Comparison of ENCODE assay signal across 8 mouse cellular contexts in the genomic region with DNA sequence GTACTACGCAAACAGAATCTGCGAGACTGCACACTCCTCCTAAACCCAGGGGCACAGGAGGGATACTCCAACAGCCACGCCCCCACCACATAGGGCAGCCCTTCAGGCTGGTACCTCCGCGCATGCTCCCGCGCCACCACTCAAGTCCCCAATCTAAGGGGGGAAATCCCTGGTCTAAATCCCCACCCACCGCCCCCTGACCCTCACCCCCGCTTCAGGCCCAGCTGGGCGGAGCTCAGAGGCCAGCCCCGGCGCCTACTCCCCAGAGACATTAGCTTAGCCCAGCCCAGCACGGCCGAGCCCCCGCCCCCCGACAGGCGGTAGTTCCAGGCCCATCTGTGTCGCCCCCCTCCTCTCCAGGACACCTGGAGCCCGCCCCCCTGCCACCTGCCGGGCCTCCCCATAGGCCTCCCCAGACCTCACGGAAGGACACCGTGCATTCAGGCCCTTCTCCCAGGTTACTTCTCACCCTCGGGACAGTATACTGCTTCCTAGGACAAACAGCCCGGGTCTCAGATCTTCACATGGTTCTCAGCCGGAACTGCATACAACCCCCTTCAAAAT. TPM values are rescaled to one million over a fixed set of nuclear protein-coding genes. Genes with fewer than 3 reads are reported as not detected.
DNase-seq lines count a peak whose midpoint lies in the region; ATAC-seq and TF ChIP-seq lines count a peak whose summit lies in the region.

No protein-coding gene starts in this region.

- peaks cover 40% of the 10 kb centered on the region for H3K4me1 ChIP-seq in E14TG2a.4 (replicated peaks; ENCODE audit: low read depth, low read length)
- H3K4me1 ChIP-seq in embryonic fibroblast, embryonic 13.5 days (ENCODE audit: control insufficient read depth, insufficient read depth, low read length) = no peaks in the 10 kb centered on the region
- H3K4me1 ChIP-seq in heart, embryonic 14.5 days (ENCODE audit: control insufficient read depth in 2 of 2, insufficient read depth in 2 of 2, low read length in 2 of 2) = peaks cover 20 to 21% of the 10 kb centered on the region in 2 experiments
- peaks cover 9% of the 10 kb centered on the region for H3K4me1 ChIP-seq in lung, adult 2 months (ENCODE audit: control insufficient read depth, insufficient read depth, low read length)

- no peak for TF ChIP-seq CTCF in E14TG2a.4 (conservative IDR thresholded peaks at IDR 0.05; ENCODE audit: low read length)
- no peak for TF ChIP-seq CTCF in brain, embryonic 14.5 days (IDR thresholded peaks at IDR 0.05; ENCODE audit: borderline replicate concordance, extremely low read depth, insufficient read depth, insufficient read length)
- TF ChIP-seq CTCF in embryonic fibroblast, embryonic 13.5 days (IDR thresholded peaks at IDR 0.05; ENCODE audit: borderline replicate concordance, insufficient read depth, low read length) = no peak
- no peak for TF ChIP-seq CTCF in lung, adult 2 months (IDR thresholded peaks at IDR 0.05; ENCODE audit: insufficient read depth, low read length)

- H3K4me3 ChIP-seq in E14TG2a.4 (replicated peaks; ENCODE audit: low read length) = peak overlapping the region; percentile 100
- H3K4me3 ChIP-seq in embryonic fibroblast, embryonic 13.5 days (ENCODE audit: insufficient read depth, low read length) = peak overlapping the region; percentile 86
- H3K4me3 ChIP-seq in heart, embryonic 14.5 days (ENCODE audit: control insufficient read depth in 1 of 2, insufficient read depth in 1 of 2, low read depth in 1 of 2, low read length in 2 of 2) = peak overlapping the region; percentile 81 to 92
- peak overlapping the region; percentile 80 for H3K4me3 ChIP-seq in lung, adult 2 months (replicated peaks; ENCODE audit: extremely low read depth, low read depth, low read length)

- ATAC-seq in heart, embryonic 14.5 days (ENCODE audit: insufficient number of reproducible peaks, insufficient read depth, low FRiP score, low read depth) = peak; percentile 69
- ATAC-seq in neutrophil, adult 5-6 weeks (ENCODE audit: extremely low read depth, insufficient number of reproducible peaks, low FRiP score, poor library complexity, severe bottlenecking) = peak; percentile 13; the same call in 1 of the 2 replicates

- peak overlapping the region; percentile 91 for H3K9ac ChIP-seq in heart, embryonic 14.5 days (ENCODE audit: low read length)

- H3K36me3 ChIP-seq in E14TG2a.4 (ENCODE audit: insufficient read depth, low read length) = no peaks in the 10 kb centered on the region
- no peaks in the 10 kb centered on the region for H3K36me3 ChIP-seq in heart, embryonic 14.5 days (ENCODE audit: control insufficient read depth, insufficient read depth, low read length)

- no peak overlapping the region for H3K27ac ChIP-seq in embryonic fibroblast, embryonic 13.5 days (ENCODE audit: insufficient read depth, low read length)
- peak overlapping the region; percentile 37 to 74; a peak in 3 of 4 replicates for H3K27ac ChIP-seq in heart, embryonic 14.5 days (replicated peaks in 1 of 2; ENCODE audit: control insufficient read depth in 1 of 2, insufficient read depth in 1 of 2, low read depth in 2 of 2, low read length in 2 of 2)

- peak overlapping the region; percentile 81 for H3K4me2 ChIP-seq in heart, embryonic 14.5 days (ENCODE audit: low read length)

- peak; percentile 94 for DNase-seq in brain, embryonic 14.5 days (ENCODE audit: low read depth)
- DNase-seq in kidney, postnatal 14 days = peak; percentile 82
- peak; percentile 54 for DNase-seq in lung, adult 2 months
- peak; percentile 64 to 71 for DNase-seq in thymus, adult 18-20 months

- no peaks in the 10 kb centered on the region for H3K27me3 ChIP-seq in E14TG2a.4 (ENCODE audit: insufficient read depth, low read length)
- no peaks in the 10 kb centered on the region for H3K27me3 ChIP-seq in heart, embryonic 14.5 days (ENCODE audit: control insufficient read depth, insufficient read depth, low read length)

- under 1% methylated on average over 23 of the region's 25 CpGs for WGBS in heart, embryonic 14.5 days
- WGBS in lung, adult 2 months = 1% methylated on average over 25 of the region's 25 CpGs

- no peak for TF ChIP-seq POLR2A in brain, embryonic 14.5 days (IDR thresholded peaks at IDR 0.05; ENCODE audit: borderline replicate concordance, extremely low read depth, insufficient read depth, insufficient read length, poor library complexity, severe bottlenecking)
- no peak for TF ChIP-seq POLR2A in embryonic fibroblast, embryonic 13.5 days (IDR thresholded peaks at IDR 0.05; ENCODE audit: low read depth, low read length)
- TF ChIP-seq POLR2A in lung, adult 2 months (IDR thresholded peaks at IDR 0.05; ENCODE audit: borderline replicate concordance, extremely low read depth, low read depth, low read length) = no peak

- no peaks in the 10 kb centered on the region for H3K9me3 ChIP-seq in E14TG2a.4 (ENCODE audit: low read length)
- H3K9me3 ChIP-seq in heart, embryonic 14.5 days (ENCODE audit: control insufficient read depth, low read length) = no peaks in the 10 kb centered on the region

RNA-seq across cellular contexts. Expression of gene Ago1, which starts 0.6 kb away (rescaled TPM):
- 60.7 and 90.1 TPM in 2 replicates for polyA plus RNA-seq in brain, embryonic 14.5 days (2012; rRNA removed)
- 26.6 and 27.0 TPM in 2 replicates for polyA plus RNA-seq in embryonic fibroblast, embryonic 13.5 days (2011; ENCODE audit: insufficient read length, low read depth, missing spikeins)
- polyA plus RNA-seq in heart, embryonic 14.5 days (2014; fragmentation: Nextera tagmentation; extraction: Ambion mirVana) = 4.2 and 4.8 TPM in 2 replicates
- polyA plus RNA-seq in lung, adult 2 months (2012; rRNA removed) = 28.5 and 35.0 TPM in 2 replicates
- total RNA-seq in neutrophil, adult 5-6 weeks (2017) = 27.0 and 27.8 TPM in 2 replicates

RNA-seq across cellular contexts. Expression of gene Ago3, which starts 38.4 kb away (rescaled TPM):
- polyA plus RNA-seq in brain, embryonic 14.5 days (2012; rRNA removed) = 6.5 and 7.6 TPM in 2 replicates
- polyA plus RNA-seq in embryonic fibroblast, embryonic 13.5 days (2011; ENCODE audit: insufficient read length, low read depth, missing spikeins) = 18.0 and 22.7 TPM in 2 replicates
- 11.1 and 12.0 TPM in 2 replicates for polyA plus RNA-seq in heart, embryonic 14.5 days (2014; fragmentation: Nextera tagmentation; extraction: Ambion mirVana)
- polyA plus RNA-seq in lung, adult 2 months (2012; rRNA removed) = 17.6 and 23.4 TPM in 2 replicates
- 9.7 and 9.9 TPM in 2 replicates for total RNA-seq in neutrophil, adult 5-6 weeks (2017)
